12 mouse cellular contexts compared by ENCODE assay signal in the genomic region with DNA sequence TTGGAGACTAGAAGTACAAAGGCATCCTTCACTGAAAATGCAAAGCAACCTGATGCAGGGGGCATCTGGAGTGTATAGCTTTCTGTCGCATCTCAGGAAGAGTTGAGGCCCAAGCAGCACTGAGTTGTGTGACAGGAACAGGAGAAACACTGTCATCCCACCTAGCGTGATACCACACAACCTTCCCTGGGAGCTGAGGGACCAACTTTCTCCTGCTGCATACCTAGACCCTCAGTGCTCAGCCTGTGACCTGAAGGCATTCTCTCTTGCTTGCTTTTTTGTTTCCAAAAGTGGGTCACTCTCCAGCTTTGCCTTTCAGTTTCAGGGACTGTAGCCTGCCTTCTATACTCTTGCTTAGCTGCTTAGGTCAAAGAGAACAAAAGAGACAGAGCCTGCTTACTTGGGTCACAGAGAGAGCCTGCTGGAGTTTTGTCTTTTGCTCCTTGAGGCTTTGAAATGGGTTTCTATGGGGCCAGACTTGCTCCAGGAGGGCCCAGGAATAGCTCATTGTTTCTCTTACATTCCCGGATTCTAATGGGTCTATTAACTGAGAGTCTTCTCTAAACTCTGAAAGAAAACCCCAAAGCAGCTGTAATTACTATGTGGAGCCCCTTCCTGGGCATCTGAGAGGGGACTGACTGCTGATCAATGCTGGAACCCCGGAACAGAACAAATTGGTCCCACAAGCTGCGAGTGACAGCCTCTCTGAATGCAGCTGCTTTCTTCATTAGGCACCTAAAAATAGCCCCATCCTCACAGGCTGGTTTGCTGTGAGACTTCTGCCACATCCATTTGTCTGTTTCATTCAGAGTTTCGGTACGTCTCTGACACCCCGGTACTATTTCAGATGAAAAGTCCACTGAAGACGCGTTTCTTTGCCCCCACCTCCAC.
DNase-seq lines count a peak whose midpoint lies in the region; TF ChIP-seq lines count a peak whose summit lies in the region.
"Had no signal": no experiment of that assay in that cellular context is flagged by ENCODE, and none has a peak within 500 bp of the region (broad histone marks: within the 10 kb centered on the region; RNA-seq: fewer than 3 reads in every experiment).

No protein-coding gene starts in this region.

- no peak for TF ChIP-seq CTCF in brain, embryonic 14.5 days (IDR thresholded peaks at IDR 0.05; ENCODE audit: borderline replicate concordance, extremely low read depth, insufficient read depth, insufficient read length)
- TF ChIP-seq CTCF in kidney, adult 2 months (conservative IDR thresholded peaks at IDR 0.05; ENCODE audit: insufficient read depth, insufficient read length, low read depth, low read length) = no peak

- H3K36me3 ChIP-seq in embryonic facial prominence, embryonic 10.5 days (replicated peaks) = no peaks in the 10 kb centered on the region
- H3K36me3 ChIP-seq in kidney, adult 2 months (ENCODE audit: control insufficient read depth, insufficient read depth, low read length) = no peaks in the 10 kb centered on the region

- no peak for TF ChIP-seq POLR2A in brain, embryonic 14.5 days (IDR thresholded peaks at IDR 0.05; ENCODE audit: borderline replicate concordance, extremely low read depth, insufficient read depth, insufficient read length, poor library complexity, severe bottlenecking)
- no peak for TF ChIP-seq POLR2A in kidney, adult 2 months (IDR thresholded peaks at IDR 0.05; ENCODE audit: low read depth, low read length)

- H3K9me3 ChIP-seq in embryonic facial prominence, embryonic 10.5 days = no peaks in the 10 kb centered on the region

- no peak overlapping the region for H3K4me3 ChIP-seq in embryonic facial prominence, embryonic 10.5 days
- H3K4me3 ChIP-seq in kidney, adult 2 months (ENCODE audit: insufficient read depth, low read depth, low read length) = no peak overlapping the region

- DNase-seq in layer of hippocampus, adult 11-12 months (ENCODE audit: low spot score) = peak; percentile 59
- no peak for DNase-seq in layer of hippocampus, postnatal 25 days (ENCODE audit: extremely low spot score in 1 of 2, low spot score in 1 of 2)
- DNase-seq in brain, embryonic 14.5 days (ENCODE audit: low read depth) = peak; percentile 86
- DNase-seq in embryonic facial prominence, embryonic 10.5 days (ENCODE audit: low spot score) = no peak
- DNase-seq in layer of hippocampus, adult 9-11 months = peak; percentile 58
- DNase-seq in kidney, adult 2 months = no peak
- DNase-seq in adrenal gland, postnatal 36 days = no peak
- DNase-seq in ovary, adult 18-20 months (ENCODE audit: low spot score) = no peak
- DNase-seq: heart, postnatal 4 days; kidney, adult 8-10 months; left cerebral cortex, postnatal 4 days; liver, postnatal 0 days had no signal

- 49% methylated on average over 10 of the region's 10 CpGs for WGBS in embryonic facial prominence, embryonic 10.5 days
- WGBS in kidney, adult 2 months = 86% methylated on average over 10 of the region's 10 CpGs

- H3K27ac ChIP-seq in embryonic facial prominence, embryonic 10.5 days (replicated peaks) = 0 out of 2 replicates have a peak overlapping the region, but pooled peaks have one; percentile 14
- no peak overlapping the region for H3K27ac ChIP-seq in kidney, adult 2 months (ENCODE audit: insufficient read depth, low read depth, low read length)

- H3K27me3 ChIP-seq in embryonic facial prominence, embryonic 10.5 days (replicated peaks; ENCODE audit: low read depth, poor library complexity, severe bottlenecking) = no peaks in the 10 kb centered on the region
- no peaks in the 10 kb centered on the region for H3K27me3 ChIP-seq in kidney, adult 2 months (replicated peaks; ENCODE audit: control insufficient read depth, insufficient read depth, low read length)

- H3K4me1 ChIP-seq in embryonic facial prominence, embryonic 10.5 days = 0 out of 2 replicates have a peak, but pooled peaks cover 24% of the 10 kb centered on the region
- H3K4me1 ChIP-seq in kidney, adult 2 months (ENCODE audit: control insufficient read depth, insufficient read depth, low read length) = peaks cover 3% of the 10 kb centered on the region; the same call in 1 of the 2 replicates

Comparison
In these comparisons a context has a peak if more than half of its experiments do, and no peak if none do; other contexts are left out.
1. DNase-seq: peak in layer of hippocampus, adult 11-12 months (single experiment), brain, embryonic 14.5 days (single experiment) and layer of hippocampus, adult 9-11 months (single experiment); none in layer of hippocampus, postnatal 25 days (0 of 2), embryonic facial prominence, embryonic 10.5 days (single experiment), kidney, adult 2 months (single experiment), adrenal gland, postnatal 36 days (0 of 2) and ovary, adult 18-20 months (single experiment).